Mouse (Mus musculus) erythroblast, embryonic 14.5 days (primary cell): ENCODE measurements around the gene Ubqln4.

Experiments used
- GATA1 ChIP-seq: IDR thresholded peaks from 2 replicates; pipeline ENCODE4 v1.6.1; 2012; ENCODE audit warnings: low read length, inconsistent platforms, mixed read lengths
- TAL1 ChIP-seq: IDR thresholded peaks from 3 replicates; pipeline ENCODE4 v1.6.1; 2012; ENCODE audit warnings: low read length, inconsistent platforms, mixed read lengths

- TF ChIP-seq GATA1 (no peak), TAL1 (no peak)
Observed at GRCm38 (mm10) chr3:88571856-88572255, 18.3 kb downstream of the Ubqln4 start.
